Mouse (Mus musculus) kidney, postnatal 36 days (tissue): ENCODE results near the gene Aak1.

Experiments used
- DNase-seq, 2 experiments: peaks; one replicate each; pipeline ENCODE4 v3.0.0; 2021 to 2022; ENCODE audit warnings: mixed read lengths in 2 of 2

The Aak1 gene

GRCm38 (mm10) chr6:86848915-86849644 lies at the start of gene Aak1:
TSS of gene Aak1 (plus strand) at chr6:86849517.
- DNase-seq, result peak; percentile 91 to 95

GRCm38 (mm10) chr6:86800467-86800866 lies 48.9 kb upstream of the Aak1 start:
- DNase-seq, result peak in 1 of 2 experiments; percentile 32

- DNase-seq, result no peak
Measured at GRCm38 (mm10) chr6:86801431-86801830, 47.9 kb upstream of the Aak1 start.

GRCm38 (mm10) chr6:86804646-86805045 lies 44.7 kb upstream of the Aak1 start:
- no peak for DNase-seq

- DNase-seq, result peak; percentile 65 to 85
Measured at GRCm38 (mm10) chr6:86806455-86807086, 42.7 kb upstream of the Aak1 start.

- no peak for DNase-seq
Measured at GRCm38 (mm10) chr6:86812919-86813318, 36.4 kb upstream of the Aak1 start.

GRCm38 (mm10) chr6:86813341-86813740 lies 36.0 kb upstream of the Aak1 start:
- DNase-seq, result peak; percentile 70 to 90

- DNase-seq, result no peak
Measured at GRCm38 (mm10) chr6:86814926-86815325, 34.4 kb upstream of the Aak1 start.

- no peak for DNase-seq
Measured at GRCm38 (mm10) chr6:86815436-86815835, 33.9 kb upstream of the Aak1 start.

GRCm38 (mm10) chr6:86816586-86816985 lies 32.7 kb upstream of the Aak1 start:
- DNase-seq, result peak; percentile 57 to 69

- no peak for DNase-seq
Measured at GRCm38 (mm10) chr6:86818914-86819313, 30.4 kb upstream of the Aak1 start.

GRCm38 (mm10) chr6:86819926-86820325 lies 29.4 kb upstream of the Aak1 start:
- DNase-seq, result peak; percentile 23 to 46

- DNase-seq, result no peak
Measured at GRCm38 (mm10) chr6:86820690-86821089, 28.6 kb upstream of the Aak1 start.

- DNase-seq, result peak; percentile 38 to 50
Measured at GRCm38 (mm10) chr6:86822285-86823050, 26.8 kb upstream of the Aak1 start.

GRCm38 (mm10) chr6:86823051-86823431 lies 26.3 kb upstream of the Aak1 start:
- no peak for DNase-seq

GRCm38 (mm10) chr6:86823824-86824223 lies 25.5 kb upstream of the Aak1 start:
- peak; percentile 58 to 67 for DNase-seq

- no peak for DNase-seq
Measured at GRCm38 (mm10) chr6:86824401-86824800, 24.9 kb upstream of the Aak1 start.

- peak in 1 of 2 experiments; percentile 54 for DNase-seq
Measured at GRCm38 (mm10) chr6:86827432-86827831, 21.9 kb upstream of the Aak1 start.

- no peak for DNase-seq
Measured at GRCm38 (mm10) chr6:86829768-86830167, 19.5 kb upstream of the Aak1 start.

- DNase-seq, result peak; percentile 41 to 66
Measured at GRCm38 (mm10) chr6:86830738-86831500, 18.4 kb upstream of the Aak1 start.

GRCm38 (mm10) chr6:86832802-86833502 lies 16.4 kb upstream of the Aak1 start:
- DNase-seq, result peak; percentile 84 to 87

- DNase-seq, result no peak
Measured at GRCm38 (mm10) chr6:86839089-86839488, 10.2 kb upstream of the Aak1 start.
